Mouse (Mus musculus) stomach, postnatal 0 days (tissue): ENCODE data around the gene Tfcp2l1. TPM values are rescaled to one million over a fixed set of nuclear protein-coding genes. Genes with fewer than 3 reads are reported as not detected.

Experiments used
- ATAC-seq: fragments of 200-750 bp; cut with Nextera tagmentation; 2 replicates; pipeline ENCODE4 v1.8.0; 2017; ENCODE audit not compliant: low FRiP score, low TSS enrichment
- DNase-seq: peaks from one replicate; pipeline ENCODE4 v3.0.0-alpha.2; 2016; ENCODE audit warnings: low spot score
- H3K27ac ChIP-seq: fragments of 300-500 bp; sonication (generic); replicated peaks from 2 replicates; pipeline ENCODE4 v1.5.1; 2014; ENCODE audit warnings: mild to moderate bottlenecking, control low read depth
- H3K27me3 ChIP-seq: fragments of 300-500 bp; sonication (generic); 2 replicates; pipeline ENCODE4 v1.6.1; 2014; ENCODE audit warnings: low read length; ENCODE audit not compliant: control insufficient read depth, insufficient read depth
- H3K36me3 ChIP-seq: fragments of 300-500 bp; sonication (generic); 2 replicates; pipeline ENCODE4 v1.6.1; 2014; ENCODE audit warnings: low read length, mixed read lengths; ENCODE audit not compliant: control insufficient read depth, insufficient read depth
- H3K4me1 ChIP-seq: fragments of 300-500 bp; sonication (generic); replicated peaks from 2 replicates; pipeline ENCODE4 v1.6.1; 2014; ENCODE audit warnings: antibody characterized with exemption; ENCODE audit not compliant: control insufficient read depth, insufficient read depth
- H3K4me2 ChIP-seq: fragments of 300-500 bp; sonication (generic); replicated peaks from 2 replicates; pipeline ENCODE4 v1.6.1; 2014; ENCODE audit warnings: low read depth, mild to moderate bottlenecking, control low read depth, moderate library complexity
- H3K4me3 ChIP-seq: fragments of 300-500 bp; sonication (generic); 2 replicates; pipeline ENCODE4 v1.5.1; 2014; ENCODE audit warnings: low read depth, low read length, control low read depth
- H3K9ac ChIP-seq: fragments of 300-500 bp; sonication (generic); 2 replicates; pipeline ENCODE4 v1.6.1; 2014; ENCODE audit warnings: mild to moderate bottlenecking, low read length, control low read depth, mixed read lengths
- H3K9me3 ChIP-seq: fragments of 300-500 bp; sonication (generic); 2 replicates; pipeline ENCODE4 v1.6.1; 2016; ENCODE audit warnings: low read length; ENCODE audit not compliant: control insufficient read depth
- CTCF ChIP-seq: IDR thresholded peaks from 2 replicates; pipeline ENCODE4 v1.5.1; 2016; ENCODE audit warnings: antibody characterized with exemption, low read depth, mild to moderate bottlenecking, moderate library complexity
- EP300 ChIP-seq: optimal IDR thresholded peaks from 2 replicates; pipeline ENCODE3; 2016; ENCODE audit warnings: antibody characterized with exemption
- WGBS: fragments of 180-500 bp; shearing (Covaris S2); extraction: QIAGEN DNeasy Blood & Tissue Kit; methylation state at CpG from one replicate; pipeline ENCODE4 v1.1.7; 2014; 5-methylcytosine and 5-hydroxymethylcytosine counted together
- polyA plus RNA-seq: library from polyadenylated mRNA; unstranded; fragments of >200 nt; fragmentation: Nextera tagmentation; extraction: Ambion mirVana; gene quantifications from 2 replicates; pipeline ENCODE4 v1.2.1, GENCODE M21; 2015

Tfcp2l1 gene
- polyA plus RNA-seq, 1 experiment from 2014 or later, result 6.3 TPM

DNA sequence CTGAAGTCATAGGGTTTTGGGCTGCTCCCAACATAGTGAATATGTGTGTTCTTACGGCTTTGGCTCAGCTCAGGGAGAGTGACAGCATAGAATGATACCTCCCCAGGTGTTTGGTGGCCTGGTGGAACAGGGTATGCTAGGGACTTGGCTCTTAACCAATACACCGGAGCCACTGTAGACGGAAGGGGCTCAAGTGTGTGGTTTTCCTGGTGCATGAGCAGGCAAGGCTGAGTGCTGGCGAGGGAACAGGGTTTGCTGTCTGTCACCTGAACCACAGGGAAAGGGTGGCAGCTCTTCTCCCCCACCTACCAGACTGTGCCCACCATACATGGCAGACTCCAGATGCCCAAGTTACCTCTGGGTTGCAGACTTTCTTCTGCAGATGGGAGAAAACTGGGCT lies 83.9 kb downstream of the Tfcp2l1 start:
- ATAC-seq (no peak), DNase-seq (no peak)
- H3K4me1 ChIP-seq, result no peaks in the 10 kb centered on the region
- no peak overlapping the region for H3K4me2 ChIP-seq
- H3K9me3 ChIP-seq, result no peaks in the 10 kb centered on the region
- 74% methylated on average over 4 of the region's 4 CpGs for WGBS
- no peak overlapping the region for H3K27ac ChIP-seq
- no peak overlapping the region for H3K4me3 ChIP-seq
- TF ChIP-seq CTCF, result no peak
- TF ChIP-seq EP300, result no peak
- no peaks in the 10 kb centered on the region for H3K27me3 ChIP-seq
- no peaks in the 10 kb centered on the region for H3K36me3 ChIP-seq
- no peak overlapping the region for H3K9ac ChIP-seq

- no peak for DNase-seq
These were observed 88.5 kb downstream of the Tfcp2l1 start for GRCm38 (mm10) chr1:118716225-118716624.

DNA sequence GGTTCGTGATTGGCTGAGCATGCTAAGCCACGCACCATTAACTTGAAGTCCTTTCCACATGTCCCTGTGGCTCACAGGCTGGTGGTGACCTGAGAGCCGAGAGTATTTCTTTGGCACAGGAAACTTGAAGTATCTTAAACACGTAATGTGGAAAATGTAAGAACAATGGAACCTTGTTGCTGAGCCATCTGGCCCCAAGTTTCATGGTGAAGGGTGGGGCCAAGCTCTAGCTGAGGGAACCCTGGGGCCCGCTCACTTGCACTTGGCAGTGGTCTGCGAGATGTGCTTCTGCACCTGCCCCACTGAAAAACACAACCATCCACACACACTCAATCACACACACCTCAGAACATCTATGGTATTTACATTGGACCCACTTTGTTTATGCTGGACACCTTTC lies 90.3 kb downstream of the Tfcp2l1 start:
- WGBS, result 72% methylated on average over 6 of the region's 6 CpGs
- ATAC-seq, result no peak
- no peaks in the 10 kb centered on the region for H3K4me1 ChIP-seq
- DNase-seq, result no peak
- H3K27me3 ChIP-seq, result no peaks in the 10 kb centered on the region
- no peaks in the 10 kb centered on the region for H3K36me3 ChIP-seq
- TF ChIP-seq EP300, result no peak
- no peak for TF ChIP-seq CTCF
- no peak overlapping the region for H3K4me3 ChIP-seq
- no peak overlapping the region for H3K9ac ChIP-seq
- no peak overlapping the region for H3K4me2 ChIP-seq
- no peak overlapping the region for H3K27ac ChIP-seq
- H3K9me3 ChIP-seq, result no peaks in the 10 kb centered on the region

More at GRCm38 (mm10) chr1:118716225-118716624, 88.5 kb downstream of the Tfcp2l1 start:
- no peak for ATAC-seq
- Histone ChIP-seq H3K27ac (no peak overlapping the region), H3K9ac (no peak overlapping the region), H3K27me3 (no peaks in the 10 kb centered on the region), H3K36me3 (no peaks in the 10 kb centered on the region), H3K9me3 (no peaks in the 10 kb centered on the region), H3K4me2 (no peak overlapping the region), H3K4me1 (no peaks in the 10 kb centered on the region), H3K4me3 (no peak overlapping the region)
- TF ChIP-seq CTCF (no peak), EP300 (no peak)
- 50% methylated on average over 1 of the region's 1 CpGs for WGBS

DNA sequence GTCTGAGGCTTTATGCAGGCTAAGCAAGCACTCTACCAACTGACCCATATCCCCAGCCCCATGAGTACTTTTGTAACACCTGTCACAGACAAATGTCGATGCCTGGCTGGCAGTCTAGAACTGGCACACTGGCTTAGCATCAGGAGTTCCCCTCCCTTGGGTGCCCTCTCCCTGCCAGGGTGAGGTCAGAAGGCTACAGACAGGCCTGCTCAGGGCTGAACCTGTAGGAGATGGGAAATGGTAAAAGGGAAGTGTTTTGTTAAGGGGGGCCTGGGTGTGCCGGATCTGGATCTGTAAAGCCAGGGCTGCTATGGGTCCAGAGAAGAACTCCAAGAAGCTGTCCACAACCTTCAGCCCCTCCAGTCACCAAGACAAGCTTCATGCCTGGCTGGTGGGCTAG lies 92.0 kb downstream of the Tfcp2l1 start:
- Histone ChIP-seq H3K9me3 (no peaks in the 10 kb centered on the region), H3K9ac (no peak overlapping the region), H3K4me1 (no peaks in the 10 kb centered on the region), H3K27me3 (no peaks in the 10 kb centered on the region), H3K4me3 (no peak overlapping the region), H3K4me2 (no peak overlapping the region), H3K36me3 (no peaks in the 10 kb centered on the region), H3K27ac (no peak overlapping the region)
- TF ChIP-seq CTCF (no peak), EP300 (no peak)
- 73% methylated on average over 2 of the region's 2 CpGs for WGBS
- no peak for DNase-seq
- no peak for ATAC-seq

DNA sequence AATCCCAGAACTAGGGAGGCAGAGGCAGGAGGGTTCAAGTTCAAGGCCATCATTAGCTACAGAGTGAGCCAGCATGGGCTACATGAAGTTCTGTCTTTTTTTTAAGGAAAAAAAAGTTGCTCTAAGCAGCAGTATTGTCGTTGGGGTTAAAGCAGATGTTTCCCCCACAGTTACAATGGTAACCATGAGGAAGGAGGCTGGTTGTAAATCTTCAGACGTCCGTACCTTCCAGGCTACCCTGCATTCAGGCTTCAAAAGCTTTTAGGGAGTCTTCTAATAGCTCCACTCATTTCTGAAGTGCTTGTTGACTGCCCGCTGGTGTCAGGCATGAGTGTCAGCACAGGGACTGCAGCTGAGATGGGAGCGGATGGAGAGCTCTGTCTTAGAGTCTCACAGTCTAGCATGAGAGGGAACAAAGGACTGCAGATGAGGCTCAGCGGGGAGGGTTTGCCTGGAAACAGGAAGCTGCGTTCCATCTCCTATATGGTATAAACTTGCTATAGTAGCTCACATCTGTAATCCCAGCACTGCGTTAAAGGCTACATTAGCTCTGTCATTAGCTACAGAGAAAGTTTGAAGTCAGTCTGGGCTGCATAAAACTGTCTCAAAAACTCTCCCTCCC lies 92.8 kb downstream of the Tfcp2l1 start:
- H3K36me3 ChIP-seq, result no peaks in the 10 kb centered on the region
- TF ChIP-seq EP300 (no peak), CTCF (no peak)
- WGBS, result 51% methylated on average over 8 of the region's 8 CpGs
- ATAC-seq, result no peak
- no peak for DNase-seq
- H3K27me3 ChIP-seq, result no peaks in the 10 kb centered on the region
- no peaks in the 10 kb centered on the region for H3K4me1 ChIP-seq
- H3K4me3 ChIP-seq, result no peak overlapping the region
- no peak overlapping the region for H3K4me2 ChIP-seq
- no peak overlapping the region for H3K9ac ChIP-seq
- no peak overlapping the region for H3K27ac ChIP-seq
- no peaks in the 10 kb centered on the region for H3K9me3 ChIP-seq

DNA sequence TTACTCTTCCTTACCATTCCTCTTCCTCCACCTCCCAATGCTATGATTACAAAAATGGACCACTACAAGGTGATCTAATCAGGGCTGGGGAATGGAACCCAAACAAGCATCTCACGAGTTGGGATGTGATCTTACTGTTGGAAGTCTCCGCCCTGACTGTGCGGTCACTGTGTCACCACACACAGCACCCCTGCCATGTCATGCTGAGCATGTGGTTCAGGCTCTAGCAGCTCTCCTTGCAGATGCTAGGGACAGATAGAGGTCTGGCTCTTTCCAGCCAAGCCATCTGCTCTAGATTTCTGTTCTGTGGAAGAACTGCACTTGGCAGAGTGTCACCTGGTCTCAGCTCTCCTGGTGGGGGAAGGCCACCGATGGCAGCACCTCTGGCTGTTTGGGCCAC lies 99.3 kb downstream of the Tfcp2l1 start:
- Histone ChIP-seq H3K9me3 (no peaks in the 10 kb centered on the region), H3K27me3 (no peaks in the 10 kb centered on the region), H3K4me2 (no peak overlapping the region), H3K4me3 (no peak overlapping the region), H3K4me1 (no peaks in the 10 kb centered on the region), H3K27ac (no peak overlapping the region), H3K9ac (no peak overlapping the region), H3K36me3 (no peaks in the 10 kb centered on the region)
- TF ChIP-seq EP300 (no peak), CTCF (no peak)
- WGBS, result 77% methylated on average over 4 of the region's 4 CpGs
- DNase-seq (no peak), ATAC-seq (no peak)
